Mouse (Mus musculus): ENCODE data around the gene Tbx1.

The Tbx1 gene

GRCm38 (mm10) chr16:18588738-18589055, 1.8 kb downstream of the Tbx1 start:
- DNase-seq (ENCODE audit: inconsistent ontology term) = no peak

- no peak for DNase-seq (ENCODE audit: inconsistent ontology term)
Observed at GRCm38 (mm10) chr16:18587847-18588737, 2.4 kb downstream of the Tbx1 start.

- no peak for DNase-seq (ENCODE audit: inconsistent ontology term)
Observed at GRCm38 (mm10) chr16:18586906-18587546, 3.4 kb downstream of the Tbx1 start.

- no peak for DNase-seq (ENCODE audit: inconsistent ontology term)
Observed at GRCm38 (mm10) chr16:18586076-18586905, 4.2 kb downstream of the Tbx1 start.

GRCm38 (mm10) chr16:18585676-18586075, 4.8 kb downstream of the Tbx1 start:
- no peak for DNase-seq (ENCODE audit: inconsistent ontology term)

GRCm38 (mm10) chr16:18584901-18585510, 5.5 kb downstream of the Tbx1 start:
- no peak for DNase-seq (ENCODE audit: inconsistent ontology term)

GRCm38 (mm10) chr16:18583673-18584357, 6.7 kb downstream of the Tbx1 start:
- DNase-seq (ENCODE audit: inconsistent ontology term) = no peak

- DNase-seq (ENCODE audit: inconsistent ontology term) = no peak
Observed at GRCm38 (mm10) chr16:18583169-18583568, 7.3 kb downstream of the Tbx1 start.

- DNase-seq (ENCODE audit: inconsistent ontology term) = no peak
Observed at GRCm38 (mm10) chr16:18582426-18583148, 7.9 kb downstream of the Tbx1 start.

- peak; percentile 33 for DNase-seq (ENCODE audit: inconsistent ontology term)
Observed at GRCm38 (mm10) chr16:18581623-18582205, 8.8 kb downstream of the Tbx1 start.

GRCm38 (mm10) chr16:18581050-18581622, 9.3 kb downstream of the Tbx1 start:
- DNase-seq (ENCODE audit: inconsistent ontology term) = peak; percentile 24

GRCm38 (mm10) chr16:18580389-18580788, 10.1 kb downstream of the Tbx1 start:
- DNase-seq (ENCODE audit: inconsistent ontology term) = peak; percentile 47

- DNase-seq (ENCODE audit: inconsistent ontology term) = no peak
Observed at GRCm38 (mm10) chr16:18577599-18578160, 12.8 kb downstream of the Tbx1 start.

- DNase-seq (ENCODE audit: inconsistent ontology term) = no peak
Observed at GRCm38 (mm10) chr16:18577071-18577470, 13.4 kb downstream of the Tbx1 start.

- DNase-seq (ENCODE audit: inconsistent ontology term) = no peak
Observed at GRCm38 (mm10) chr16:18574196-18574595, 16.3 kb downstream of the Tbx1 start.

- DNase-seq (ENCODE audit: inconsistent ontology term) = no peak
Observed at GRCm38 (mm10) chr16:18568599-18568998, 21.9 kb downstream of the Tbx1 start.

GRCm38 (mm10) chr16:18564472-18564871, 26.0 kb downstream of the Tbx1 start:
- DNase-seq (ENCODE audit: inconsistent ontology term) = no peak

GRCm38 (mm10) chr16:18556461-18556860, 34.0 kb downstream of the Tbx1 start:
- DNase-seq (ENCODE audit: inconsistent ontology term) = no peak

GRCm38 (mm10) chr16:18555235-18555935, 35.1 kb downstream of the Tbx1 start:
- no peak for DNase-seq (ENCODE audit: inconsistent ontology term)

All from Muller cell, postnatal 12 days (primary cell).